Mouse (Mus musculus) forebrain, embryonic 13.5 days (tissue): Measurements from ENCODE around the gene Lyl1. TPM values are rescaled to one million over a fixed set of nuclear protein-coding genes. Genes with fewer than 3 reads are reported as not detected.
"Not testable (repeated sequence)": the region's sequence is repeated elsewhere in the genome, so short reads cannot be mapped to it uniquely, and the experiment has no call there.

Source experiments
- ATAC-seq: fragments of 200-750 bp; cut with Nextera tagmentation; 2 replicates; pipeline ENCODE4 v1.8.0; 2017
- H3K27ac ChIP-seq: fragments of 300-500 bp; sonication (generic); 2 replicates; pipeline ENCODE4 v1.5.1; 2015; ENCODE audit warnings: inconsistent platforms, mild to moderate bottlenecking, moderate library complexity
- H3K27me3 ChIP-seq: fragments of 300-500 bp; sonication (generic); 2 replicates; pipeline ENCODE4 v1.6.1; 2015; ENCODE audit warnings: mild to moderate bottlenecking, inconsistent platforms
- H3K36me3 ChIP-seq: fragments of 300-500 bp; sonication (generic); 2 replicates; pipeline ENCODE4 v1.6.1; 2015; ENCODE audit warnings: mild to moderate bottlenecking, inconsistent platforms; ENCODE audit not compliant: poor library complexity, severe bottlenecking
- H3K4me1 ChIP-seq: fragments of 300-500 bp; sonication (generic); 2 replicates; pipeline ENCODE4 v1.6.1; 2015; ENCODE audit warnings: inconsistent platforms
- H3K4me2 ChIP-seq: fragments of 300-500 bp; sonication (generic); 2 replicates; pipeline ENCODE4 v1.6.1; 2015; ENCODE audit warnings: inconsistent platforms, mild to moderate bottlenecking, moderate library complexity
- H3K4me3 ChIP-seq: fragments of 300-500 bp; sonication (generic); 2 replicates; pipeline ENCODE4 v1.5.1; 2015; ENCODE audit warnings: mild to moderate bottlenecking, inconsistent platforms
- H3K9ac ChIP-seq: fragments of 300-500 bp; sonication (generic); 2 replicates; pipeline ENCODE4 v1.6.1; 2015; ENCODE audit warnings: mild to moderate bottlenecking, inconsistent platforms
- H3K9me3 ChIP-seq: fragments of 300-500 bp; sonication (generic); replicated peaks from 2 replicates; pipeline ENCODE4 v1.6.1; 2016; ENCODE audit warnings: inconsistent platforms
- WGBS: fragments of 180-500 bp; shearing (Covaris S2); methylation state at CpG from one replicate; pipeline ENCODE4 v1.1.7; 2015; 5-methylcytosine and 5-hydroxymethylcytosine counted together
- polyA plus RNA-seq: library from polyadenylated mRNA; unstranded; fragments of >200 nt; fragmentation: Nextera tagmentation; extraction: Ambion mirVana; gene quantifications from 2 replicates; pipeline ENCODE4 v1.2.1, GENCODE M21; 2015

Gene Lyl1
- polyA plus RNA-seq, 1 experiment from 2014 or later: 1.9 TPM

DNA sequence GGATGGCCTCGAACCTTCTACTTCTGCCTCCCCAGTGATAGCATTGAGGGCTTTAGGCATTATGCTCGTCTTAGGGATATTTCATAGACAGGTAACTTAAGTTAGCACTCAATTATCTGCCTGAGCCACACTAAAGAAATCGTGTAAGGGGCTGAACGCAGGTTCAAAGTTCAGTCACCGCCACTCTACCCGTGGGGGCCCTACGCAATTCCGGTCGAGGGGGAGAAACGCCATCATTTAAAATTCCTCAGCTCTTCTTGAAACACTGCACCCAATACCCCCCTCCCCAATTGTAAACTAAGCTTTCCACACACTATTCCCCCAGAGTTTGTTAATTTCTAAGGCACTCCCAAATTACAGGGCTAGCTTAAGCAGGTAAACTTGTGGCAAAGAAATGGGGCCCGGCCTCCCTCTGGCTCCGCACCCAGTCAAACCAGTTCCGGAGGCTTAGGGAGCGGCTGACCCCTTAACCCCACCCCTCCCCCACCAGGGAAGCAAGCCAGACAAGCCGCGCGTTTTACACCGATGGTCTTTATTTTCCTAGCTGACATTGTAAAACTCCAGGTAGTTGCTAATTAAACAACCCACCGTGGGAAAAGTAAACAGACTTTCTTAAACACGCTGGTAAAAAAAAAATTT, 40.3 kb upstream of the Lyl1 start:
- Histone ChIP-seq H3K9ac (peak overlapping the region; percentile 90), H3K27ac (peak overlapping the region; percentile 48; the same call in 1 of the 2 replicates)

DNA sequence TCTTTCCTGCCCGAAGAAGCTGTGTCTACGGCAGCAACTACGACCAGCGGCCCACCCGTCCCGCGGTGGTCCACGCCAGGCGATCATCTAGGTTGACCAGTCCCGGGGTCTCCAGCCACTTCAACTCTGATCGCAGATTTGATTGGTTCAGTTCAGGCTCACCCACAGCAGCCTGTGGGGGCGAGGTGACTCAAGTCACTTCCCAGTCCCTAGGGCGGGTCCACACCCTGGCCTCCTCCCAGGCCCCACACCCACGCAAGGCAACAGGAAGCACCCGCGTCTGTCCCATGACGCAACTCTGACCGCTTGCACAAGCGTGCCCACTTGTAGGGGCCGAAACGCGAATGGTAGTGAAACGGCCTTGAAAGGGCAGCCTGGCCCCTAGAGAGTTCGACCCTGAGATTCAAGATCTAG, 39.8 kb upstream of the Lyl1 start:
- Histone ChIP-seq H3K9me3 (no peaks in the 10 kb centered on the region), H3K9ac (peak overlapping the region; percentile 90), H3K27ac (peak overlapping the region; percentile 81; the same call in 1 of the 2 replicates), H3K36me3 (no peaks in the 10 kb centered on the region), H3K27me3 (no peaks in the 10 kb centered on the region), H3K4me3 (peak overlapping the region; percentile 79), H3K4me2 (peak overlapping the region; percentile 92), H3K4me1 (peaks cover 53% of the 10 kb centered on the region)
- under 1% methylated on average over 24 of the region's 24 CpGs for WGBS
- no peak for ATAC-seq

More for the DNA sequence above, 40.3 kb upstream of the Lyl1 start:
- H3K27me3 ChIP-seq: no peaks in the 10 kb centered on the region
- H3K4me2 ChIP-seq: peak overlapping the region; percentile 92
- H3K4me3 ChIP-seq: peak overlapping the region; percentile 79
- H3K4me1 ChIP-seq: peaks cover 55% of the 10 kb centered on the region
- no peaks in the 10 kb centered on the region for H3K36me3 ChIP-seq
- H3K9me3 ChIP-seq: no peaks in the 10 kb centered on the region
- WGBS: 2% methylated on average over 20 of the region's 20 CpGs
- no peak for ATAC-seq

DNA sequence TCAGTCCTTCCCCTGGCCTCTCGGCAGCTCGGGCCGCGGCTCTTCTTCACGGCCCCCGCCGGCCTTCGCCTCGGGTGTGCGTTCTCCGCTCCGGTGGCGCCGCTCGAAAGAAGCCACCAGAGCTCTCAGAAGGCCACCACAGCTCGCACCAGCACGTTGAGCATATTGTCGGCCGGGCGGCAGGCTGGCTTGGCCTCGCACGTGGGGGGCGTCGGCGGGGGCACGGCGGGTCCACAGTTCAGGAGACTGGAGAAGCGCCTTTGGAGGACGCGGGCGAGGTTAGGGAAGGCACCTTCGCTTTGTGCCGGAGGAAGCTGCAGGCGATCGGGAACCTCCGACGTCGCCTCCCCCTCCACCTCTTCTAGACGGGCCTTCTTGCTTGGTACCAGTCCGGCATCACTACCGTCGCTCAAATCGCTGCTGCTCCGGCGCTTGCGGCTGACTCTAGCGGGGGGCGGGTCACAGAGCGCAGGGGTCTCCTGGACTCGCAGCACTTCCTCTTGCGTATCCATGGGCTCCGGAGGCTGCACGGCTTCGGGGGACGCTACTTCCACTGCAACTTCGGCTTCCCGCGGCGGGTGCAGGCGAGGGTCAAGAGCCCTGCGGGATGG, 39.2 kb upstream of the Lyl1 start:
- Histone ChIP-seq H3K4me3 (peak overlapping the region; percentile 79), H3K36me3 (no peaks in the 10 kb centered on the region), H3K27me3 (no peaks in the 10 kb centered on the region), H3K4me2 (peak overlapping the region; percentile 92), H3K9me3 (no peaks in the 10 kb centered on the region), H3K9ac (peak overlapping the region; percentile 90), H3K4me1 (peaks cover 47% of the 10 kb centered on the region), H3K27ac (peak overlapping the region; percentile 81)
- peak; percentile 7; the same call in 1 of the 2 replicates for ATAC-seq
- under 1% methylated on average over 58 of the region's 61 CpGs for WGBS

DNA sequence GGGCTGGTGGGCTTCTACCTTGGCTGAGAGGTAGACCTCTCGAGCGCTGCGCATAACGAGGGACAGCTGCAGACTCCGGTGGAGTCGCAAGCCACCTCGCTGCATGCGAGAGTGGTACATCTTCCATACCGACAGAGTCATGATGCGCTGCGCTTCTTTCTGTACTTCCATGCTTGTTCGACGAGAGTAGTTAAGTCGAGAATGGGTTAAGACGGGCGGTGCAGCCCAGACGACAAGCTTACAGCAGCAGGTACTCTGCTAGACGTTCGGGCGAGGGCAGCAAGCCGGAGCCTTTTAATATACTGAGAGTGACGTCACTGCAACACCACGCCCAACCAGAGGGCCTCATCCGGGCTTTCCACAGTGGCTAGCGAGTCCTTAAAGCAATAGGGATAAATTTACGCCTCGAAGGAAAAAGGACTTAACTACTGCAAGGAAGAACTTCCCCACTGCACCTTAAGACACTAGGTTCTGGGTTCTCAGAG, 38.6 kb upstream of the Lyl1 start, which contains the start of gene Ier2:
Gene Ier2, minus strand, starts transcription at position 272 of the 485 bp plus-strand sequence.
- H3K4me2 ChIP-seq: peak within 1 kb of the TSS; percentile 92
- WGBS: 0% methylated on average over 27 of the region's 27 CpGs
- ATAC-seq: peak; percentile 84
- H3K4me1 ChIP-seq: peaks cover 46% of the 10 kb centered on the region
- H3K4me3 ChIP-seq: peak within 1 kb of the TSS; percentile 79
- peak within 1 kb of the TSS; percentile 81 for H3K27ac ChIP-seq
- H3K27me3 ChIP-seq: no peaks in the 10 kb centered on the region
- no peaks in the 10 kb centered on the region for H3K9me3 ChIP-seq
- H3K36me3 ChIP-seq: no peaks in the 10 kb centered on the region
- peak within 1 kb of the TSS; percentile 90 for H3K9ac ChIP-seq

DNA sequence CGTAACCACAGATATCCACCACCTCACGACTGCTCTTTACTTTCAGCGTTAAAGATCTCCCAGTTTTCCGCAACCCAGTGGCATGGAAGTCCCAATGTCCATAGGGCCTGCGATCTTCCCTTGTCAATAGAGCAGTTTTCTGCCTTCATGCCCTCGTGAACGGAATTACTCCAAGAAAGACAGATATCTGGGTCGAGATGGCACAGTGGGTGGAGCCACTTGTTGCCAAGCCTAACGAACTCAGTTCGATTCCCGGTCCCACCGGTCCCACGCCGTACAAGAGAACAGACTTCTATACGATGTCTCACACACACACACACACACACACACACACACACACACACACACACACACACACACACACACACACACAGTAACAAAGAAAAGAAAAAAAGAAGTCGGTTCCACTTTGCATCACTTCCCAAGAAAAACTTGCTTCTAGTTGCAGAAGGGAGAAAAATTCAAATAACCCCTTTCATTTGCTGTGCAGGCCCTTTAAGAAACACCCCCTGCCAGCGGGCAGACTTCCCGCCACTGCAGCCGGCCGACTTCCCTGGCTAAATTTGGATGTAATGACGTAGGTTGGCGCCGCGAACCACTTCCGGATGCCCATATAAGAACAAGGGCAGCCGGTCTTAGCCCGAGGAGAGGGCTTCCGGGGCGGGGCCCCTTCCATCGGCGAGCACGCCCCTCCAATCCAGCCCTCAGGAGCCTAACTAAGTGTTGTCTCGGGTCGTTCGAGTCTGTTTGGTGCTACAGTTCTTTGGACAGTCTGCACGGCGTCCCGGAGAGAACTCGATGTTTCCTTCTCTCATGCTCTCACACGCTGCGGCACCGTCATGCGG, 37.6 kb upstream of the Lyl1 start:
- Histone ChIP-seq H3K4me1 (peaks cover 46% of the 10 kb centered on the region), H3K4me3 (peak overlapping the region; percentile 79), H3K36me3 (peaks cover 10% of the 10 kb centered on the region), H3K4me2 (peak overlapping the region; percentile 92), H3K9ac (peak overlapping the region; percentile 84), H3K27ac (peak overlapping the region; percentile 91), H3K27me3 (no peaks in the 10 kb centered on the region), H3K9me3 (no peaks in the 10 kb centered on the region)
- 3% methylated on average over 43 of the region's 43 CpGs for WGBS
- peak; percentile 87 for ATAC-seq

DNA sequence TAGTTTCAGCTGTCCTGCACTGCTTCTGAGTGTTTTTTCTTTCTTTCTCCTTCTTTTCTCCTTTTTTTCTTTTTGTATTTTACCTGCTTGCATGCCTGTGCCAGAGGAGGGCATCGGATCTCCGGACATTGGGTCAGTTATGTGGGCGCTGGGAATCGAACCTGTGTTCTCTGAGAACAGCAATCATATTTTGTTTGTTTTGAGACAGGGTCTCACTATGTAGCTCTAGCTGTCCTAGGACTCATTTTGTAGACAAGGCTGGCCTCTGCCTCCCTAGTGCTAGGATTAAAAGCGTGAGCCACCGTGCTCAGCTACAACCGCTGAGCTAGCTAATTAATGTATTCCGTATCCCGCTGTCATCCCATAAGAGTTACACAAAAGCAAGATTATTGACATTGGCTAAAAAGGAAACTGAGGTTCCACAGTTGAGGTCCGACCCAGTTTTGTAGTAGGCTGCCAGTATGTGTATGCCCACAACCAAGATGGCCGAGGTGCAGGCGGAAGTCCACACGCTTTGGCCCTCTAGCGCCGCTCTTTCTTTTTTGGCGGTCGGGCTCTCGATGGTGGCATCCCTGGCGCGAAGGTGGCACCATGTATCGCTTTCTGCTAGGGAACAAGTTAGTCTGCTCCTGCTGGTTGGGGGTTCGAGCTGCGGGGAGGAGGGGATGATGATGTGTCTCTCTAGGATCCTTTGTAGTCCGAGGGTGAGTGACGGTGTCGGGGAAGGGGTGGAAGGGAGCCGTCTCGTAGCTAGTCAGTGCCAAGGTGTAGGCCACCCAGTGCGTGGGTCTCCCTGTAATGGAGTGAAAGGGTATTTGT, 36.5 kb upstream of the Lyl1 start:
- H3K4me2 ChIP-seq: peak overlapping the region; percentile 92
- WGBS: under 1% methylated on average over 29 of the region's 29 CpGs

DNA sequence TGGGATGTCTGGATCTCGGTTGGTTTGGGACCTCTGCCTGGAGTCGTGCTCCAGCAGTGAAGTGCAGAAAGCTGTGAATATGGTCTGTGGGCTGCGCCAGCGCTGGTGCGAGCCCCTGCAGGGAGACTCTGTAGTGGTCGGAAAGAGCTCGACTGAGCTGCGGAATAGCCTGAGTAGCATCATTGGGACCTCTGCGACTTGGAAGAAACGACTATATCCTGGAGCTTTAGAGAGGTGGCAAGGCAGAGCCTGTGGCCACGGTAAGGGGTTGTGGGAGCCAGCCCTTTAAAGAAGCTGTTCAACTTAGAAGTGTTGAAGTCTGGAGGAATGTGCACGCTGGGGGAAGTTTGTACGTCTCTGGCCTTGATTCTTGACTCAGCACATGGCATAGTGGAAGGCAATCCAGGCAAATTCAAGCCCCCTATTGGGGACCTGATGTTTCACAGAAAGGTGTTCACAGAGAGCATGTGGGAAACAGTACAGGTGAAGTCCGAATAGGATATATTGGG, 35.8 kb upstream of the Lyl1 start:
- H3K4me3 ChIP-seq: peak overlapping the region; percentile 79
- peak; percentile 5 for ATAC-seq
- peak overlapping the region; percentile 92 for H3K4me2 ChIP-seq
- H3K27ac ChIP-seq: peak overlapping the region; percentile 91
- peaks cover 21% of the 10 kb centered on the region for H3K36me3 ChIP-seq
- H3K4me1 ChIP-seq: peaks cover 37% of the 10 kb centered on the region
- H3K27me3 ChIP-seq: no peaks in the 10 kb centered on the region
- H3K9me3 ChIP-seq: no peaks in the 10 kb centered on the region
- WGBS: 2% methylated on average over 14 of the region's 14 CpGs
- H3K9ac ChIP-seq: peak overlapping the region; percentile 84

More for the DNA sequence above, 36.5 kb upstream of the Lyl1 start:
- H3K4me1 ChIP-seq: peaks cover 44% of the 10 kb centered on the region
- peak overlapping the region; percentile 91 for H3K27ac ChIP-seq
- peak overlapping the region; percentile 84 for H3K9ac ChIP-seq
- peak; percentile 60 for ATAC-seq
- no peaks in the 10 kb centered on the region for H3K9me3 ChIP-seq
- H3K36me3 ChIP-seq: peaks cover 14% of the 10 kb centered on the region
- H3K27me3 ChIP-seq: no peaks in the 10 kb centered on the region
- H3K4me3 ChIP-seq: peak overlapping the region; percentile 79

DNA sequence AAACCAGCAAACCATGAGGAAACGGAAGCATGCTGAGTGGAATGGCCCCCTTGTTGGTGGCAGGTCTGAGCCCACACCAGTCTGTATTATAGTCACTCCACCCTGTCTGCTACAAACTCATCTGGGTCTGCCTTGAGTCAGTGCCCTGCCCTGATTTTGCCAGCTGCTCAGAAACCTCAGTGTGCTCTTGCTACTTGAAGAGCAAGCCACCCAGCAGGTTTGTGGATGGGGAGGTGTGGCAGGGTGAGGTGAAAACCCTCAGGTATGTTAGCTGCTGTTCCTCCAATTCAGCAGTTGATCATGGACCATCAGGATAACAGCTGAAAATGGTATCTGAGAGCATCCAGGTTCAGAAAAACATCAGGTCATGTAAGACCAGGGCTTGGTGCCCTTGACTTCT, 33.2 kb upstream of the Lyl1 start:
- no peak for ATAC-seq
- no peaks in the 10 kb centered on the region for H3K27me3 ChIP-seq
- no peak overlapping the region for H3K4me3 ChIP-seq
- 82% methylated on average over 1 of the region's 1 CpGs for WGBS
- peaks cover 15% of the 10 kb centered on the region for H3K4me1 ChIP-seq
- H3K4me2 ChIP-seq: no peak overlapping the region
- H3K9ac ChIP-seq: no peak overlapping the region
- peaks cover 47% of the 10 kb centered on the region for H3K36me3 ChIP-seq
- H3K9me3 ChIP-seq: no peaks in the 10 kb centered on the region
- H3K27ac ChIP-seq: no peak overlapping the region

DNA sequence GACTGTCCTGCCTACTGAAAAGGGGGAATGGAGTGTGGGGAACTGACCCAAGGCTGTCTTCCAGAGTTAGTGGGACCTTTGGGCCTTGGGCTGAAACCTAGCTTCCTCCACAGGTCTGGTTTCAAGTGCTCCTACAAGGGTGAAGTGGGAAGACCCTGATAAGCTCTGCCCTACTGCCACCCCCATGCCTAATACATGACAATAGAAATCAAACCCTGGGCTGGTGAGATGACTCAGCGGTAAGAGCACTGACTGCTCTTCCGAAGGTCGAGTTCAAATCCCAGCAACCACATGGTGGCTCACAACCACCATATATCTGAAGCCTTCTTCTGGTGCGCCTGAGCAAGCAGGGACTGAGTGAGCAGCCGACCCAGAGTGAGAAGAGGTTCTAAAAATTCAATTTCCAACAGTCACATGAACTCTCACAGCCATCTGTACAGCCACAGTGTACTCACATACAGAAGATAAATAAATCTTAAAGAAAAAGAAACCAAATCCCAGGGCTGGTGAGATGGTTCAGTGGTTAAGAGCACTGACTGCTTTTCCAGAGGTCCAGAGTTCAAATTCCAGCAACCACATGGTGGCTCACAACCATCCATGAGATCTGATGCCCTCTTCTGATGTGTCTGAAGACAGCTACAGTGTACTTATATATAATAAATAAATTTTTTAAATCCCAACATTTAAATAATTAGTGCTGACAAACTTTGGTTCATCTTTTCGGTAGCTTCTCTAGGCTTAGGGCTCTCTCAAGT, 32.3 kb upstream of the Lyl1 start:
- 83% methylated on average over 6 of the region's 6 CpGs for WGBS
- Histone ChIP-seq H3K27ac (no peak overlapping the region), H3K27me3 (no peaks in the 10 kb centered on the region)

DNA sequence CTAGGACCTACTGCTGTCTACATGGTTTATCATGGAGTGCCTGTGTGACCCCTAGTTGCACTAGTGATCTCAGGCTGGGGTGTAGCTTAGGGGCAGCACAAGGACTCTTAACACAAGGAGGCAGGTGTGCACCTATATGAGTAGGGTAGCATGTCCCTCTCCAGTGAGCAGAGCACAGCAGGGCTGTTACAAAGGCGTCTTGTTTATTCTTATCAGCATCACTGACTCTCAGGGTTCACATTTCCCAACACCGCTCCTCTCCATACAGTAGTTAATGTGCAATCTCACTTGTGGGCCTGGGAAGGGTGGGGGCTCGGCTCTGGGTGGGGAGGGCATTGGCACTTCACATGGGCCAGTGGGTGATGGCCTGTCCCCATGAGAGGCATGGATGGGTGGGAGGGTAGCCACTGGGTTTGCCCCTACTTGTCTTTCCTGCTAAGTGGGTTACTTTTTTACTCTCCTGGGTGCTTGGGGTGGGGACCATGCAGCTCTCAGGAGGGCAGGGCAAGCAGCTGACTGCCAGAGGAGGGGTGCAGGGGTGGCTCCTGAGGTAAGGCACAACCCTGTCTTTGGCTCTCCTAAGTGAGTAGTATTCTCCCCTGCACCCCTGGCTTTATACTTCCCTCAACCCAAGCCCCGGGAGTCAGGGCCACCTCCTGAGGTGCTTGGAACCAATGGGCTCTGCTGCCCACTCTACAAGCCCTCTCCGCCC, 30.8 kb upstream of the Lyl1 start:
- H3K27me3 ChIP-seq, H3K4me1 ChIP-seq, H3K9ac ChIP-seq, H3K9me3 ChIP-seq, H3K4me2 ChIP-seq, H3K27ac ChIP-seq, H3K4me3 ChIP-seq, ATAC-seq: not testable (repeated sequence)
- H3K36me3 ChIP-seq: peaks cover 70% of the 10 kb centered on the region
- 84% methylated on average over 5 of the region's 5 CpGs for WGBS

More for the DNA sequence above, 32.3 kb upstream of the Lyl1 start:
- Histone ChIP-seq H3K9me3 (no peaks in the 10 kb centered on the region), H3K4me2 (no peak overlapping the region), H3K9ac (no peak overlapping the region), H3K4me3 (no peak overlapping the region), H3K36me3 (peaks cover 55% of the 10 kb centered on the region), H3K4me1 (peaks cover 10% of the 10 kb centered on the region)
- ATAC-seq: no peak
